Mouse (Mus musculus) adrenal gland, postnatal 4 days (tissue): ENCODE results near the gene Prss34. TPM values are rescaled to one million over a fixed set of nuclear protein-coding genes. Genes with fewer than 3 reads are reported as not detected.

ENCODE experiments used
- DNase-seq, 2 experiments: peaks; one replicate each; pipeline ENCODE4 v3.0.0; 2021 to 2022; ENCODE audit warnings: low spot score in 2 of 2, mixed read lengths in 2 of 2
- long read RNA-seq, 2 experiments: library from polyadenylated mRNA; stranded (forward); transcript quantifications; one replicate each; pipeline ENCODE4 v2.0.0; 2021
- total RNA-seq, 2 experiments: library from RNA; stranded (reverse); gene quantifications; 2 replicates each; pipeline ENCODE4 v1.2.3; 2021

Gene Prss34
- 1 to 10 TPM; 2.4 to 4.6 TPM for total RNA-seq
- long read RNA-seq, experiment 1, transcript Prss34-201 (5 exons, 1,220 nt), result major isoform, 8 of 9 reads
- long read RNA-seq, experiment 1, partial matches to known transcripts, result 1 of 9 reads
- long read RNA-seq, experiment 1, other reads (novel, unspliced or antisense), result 0 of 9 reads
- long read RNA-seq, experiment 2, partial matches to known transcripts, result 0 of 2 reads
- long read RNA-seq, experiment 2, other reads (novel, unspliced or antisense), result 1 of 2 reads

DNA sequence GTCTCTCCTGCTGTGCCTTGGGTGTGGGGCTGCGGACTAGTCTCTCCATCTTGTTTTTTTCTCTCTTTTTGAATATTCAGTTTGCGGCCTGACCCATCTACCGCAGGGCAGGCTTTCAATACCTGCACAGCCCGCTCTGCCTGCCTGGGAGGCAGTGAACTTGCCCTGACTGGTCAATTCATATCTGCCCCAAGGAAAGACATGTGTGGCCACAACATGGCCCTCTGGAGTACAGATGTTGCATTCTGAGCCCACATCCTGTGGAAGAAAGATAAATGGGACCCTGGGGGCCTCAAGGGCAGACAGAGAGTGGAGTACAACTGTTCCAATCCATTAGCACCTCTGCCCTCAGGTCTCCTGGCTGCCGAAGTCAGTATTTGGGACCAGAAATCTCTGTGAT is at the start of gene Prss34:
Gene Prss34 (plus strand): TSS at position 301 of the 400 bp plus-strand sequence.
- no peak for DNase-seq

DNA sequence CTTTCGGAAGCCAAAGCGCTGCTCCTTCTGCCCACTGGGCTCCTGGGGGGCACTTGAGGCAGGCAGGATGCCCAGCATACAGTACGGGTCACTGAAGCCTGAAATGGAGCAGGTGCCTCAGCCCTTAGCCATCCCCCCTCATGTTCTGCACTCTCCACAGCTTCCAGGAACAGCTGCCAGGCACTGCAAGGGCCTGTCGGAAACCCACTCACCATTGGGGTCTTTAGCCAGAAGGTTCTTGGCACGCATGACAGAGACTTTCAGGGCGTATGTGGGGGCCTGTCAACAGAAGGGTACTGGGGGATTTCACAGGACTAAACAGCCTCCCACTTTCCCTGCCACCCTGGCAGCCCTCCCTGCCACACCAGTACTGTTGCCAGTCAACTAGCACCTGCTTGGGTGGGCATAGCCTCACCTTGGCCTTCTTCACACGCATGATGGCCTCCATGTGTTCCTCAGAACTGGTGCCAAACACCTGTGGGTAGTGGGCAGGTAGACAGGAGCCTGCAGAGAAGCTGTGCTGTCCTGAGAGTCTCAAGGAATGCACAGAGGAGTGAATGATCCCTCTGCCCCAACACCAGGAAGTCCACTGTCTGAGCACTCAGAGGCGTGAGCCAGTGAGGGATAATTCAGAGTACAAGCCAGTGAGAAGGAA is 47.9 kb upstream of the Prss34 start:
- no peak for DNase-seq

DNA sequence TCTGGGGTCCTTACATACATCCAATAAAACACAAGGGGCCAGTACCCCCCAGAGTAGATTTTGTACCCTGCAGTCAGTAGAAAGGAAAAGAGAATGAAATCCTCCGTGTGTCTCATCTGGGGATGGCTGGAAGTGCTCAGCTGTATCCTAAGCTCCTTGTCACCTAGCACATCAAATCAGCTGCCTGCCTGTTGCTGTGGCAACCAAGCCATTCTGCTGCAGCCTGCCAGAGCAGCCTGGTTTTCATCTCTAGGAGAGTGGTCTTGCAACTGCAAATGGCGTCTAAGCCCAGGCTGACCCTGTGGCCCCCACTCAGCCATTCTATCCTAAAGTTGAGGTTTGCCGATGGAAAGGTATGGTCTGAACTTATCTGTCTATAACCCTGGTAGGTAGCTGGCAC is 45.6 kb upstream of the Prss34 start:
- DNase-seq, result no peak

DNA sequence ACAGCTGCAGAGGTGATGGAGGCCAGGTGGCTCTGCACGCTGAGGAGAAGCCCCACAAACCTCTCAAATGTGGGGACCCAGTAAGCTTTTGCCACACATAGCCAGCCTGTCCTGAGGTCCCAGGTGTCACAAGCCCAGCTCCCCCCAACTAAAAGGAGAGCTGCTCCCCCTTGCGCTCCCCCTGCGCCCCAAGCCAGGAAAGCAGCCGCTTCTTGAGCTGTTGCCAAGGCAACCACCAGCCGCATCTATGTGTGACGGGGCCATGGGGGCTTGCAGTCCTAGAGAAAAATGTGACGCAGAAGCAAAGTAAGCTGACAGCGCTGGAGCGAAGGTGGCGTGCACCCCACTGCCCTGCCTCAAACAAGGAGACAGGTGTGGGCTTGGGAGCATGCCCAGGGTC is 44.4 kb upstream of the Prss34 start:
- no peak for DNase-seq

DNA sequence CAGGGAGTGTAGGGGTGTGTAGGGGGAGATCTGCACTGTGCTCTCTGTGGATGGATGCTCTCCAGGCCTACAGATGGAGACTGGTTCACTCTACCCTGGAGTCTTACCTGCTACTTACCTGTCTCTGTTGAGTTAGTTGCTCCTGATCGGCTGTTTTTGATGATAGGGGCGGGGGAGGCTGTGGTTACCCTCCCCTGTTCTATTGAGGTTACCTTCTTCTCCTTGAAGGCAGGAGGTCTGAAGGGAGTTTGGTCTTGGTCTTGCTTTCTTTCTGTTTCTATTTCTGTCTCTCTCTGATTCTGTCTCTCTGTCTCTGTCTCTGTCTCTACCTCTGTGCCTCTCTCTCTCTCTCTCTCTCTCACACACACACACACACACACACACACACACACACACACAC is 43.1 kb upstream of the Prss34 start:
- DNase-seq, result no peak

DNA sequence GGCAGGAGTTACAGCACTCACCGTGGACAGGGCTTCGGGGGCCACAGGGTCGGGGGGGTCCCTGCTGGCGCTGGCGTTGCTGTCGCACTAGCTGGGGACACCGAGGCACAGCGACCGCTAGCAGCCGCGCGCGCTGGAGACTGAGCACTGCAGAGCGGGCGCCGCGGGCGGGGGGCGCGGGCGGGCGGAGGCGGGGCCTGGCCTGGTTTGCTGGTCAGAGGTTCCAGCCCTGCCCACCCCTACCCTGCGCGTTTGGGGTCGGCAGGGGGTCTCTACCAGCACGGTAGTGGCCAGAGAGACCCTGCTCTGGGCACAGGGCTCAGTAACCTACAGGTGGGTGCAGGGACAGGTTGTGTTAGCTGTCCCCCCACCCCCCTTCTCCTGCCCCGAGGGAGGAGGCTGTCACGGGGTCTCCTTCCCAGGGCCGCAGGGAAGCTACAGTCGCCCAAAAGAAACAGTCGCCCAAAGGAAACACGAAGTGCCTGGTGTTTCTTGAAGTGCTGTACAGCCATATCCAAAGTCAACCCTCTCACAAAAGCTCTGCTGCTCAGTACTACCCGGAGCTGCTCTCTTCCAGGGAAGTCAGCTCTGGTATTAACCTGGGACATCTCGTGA is 41.9 kb upstream of the Prss34 start, which contains the start of gene Baiap3:
Gene Baiap3 (minus strand): TSS at position 225 of the 615 bp plus-strand sequence.
- DNase-seq, result no peak

DNA sequence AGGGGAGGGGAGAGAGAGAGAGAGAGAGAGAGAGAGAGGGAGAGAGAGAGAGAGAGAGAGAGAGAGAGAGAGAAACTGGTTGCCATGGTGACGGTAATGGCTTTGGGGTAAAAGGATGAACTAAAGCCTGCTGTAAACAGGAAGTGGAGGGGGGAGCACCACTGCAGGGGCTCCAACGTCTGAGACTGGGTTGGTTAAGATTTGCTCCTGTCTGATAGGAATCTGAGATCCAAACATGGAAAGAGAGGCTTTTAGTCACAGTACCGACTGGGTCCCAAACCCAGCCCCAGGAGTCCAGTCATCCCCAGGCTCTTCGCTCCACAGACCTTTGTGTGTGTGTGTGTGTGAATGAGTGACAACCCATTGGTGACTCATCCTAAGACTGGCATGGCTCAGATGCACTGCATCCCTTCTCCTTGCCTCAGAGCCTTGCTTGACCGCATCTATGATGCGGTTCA is 40.4 kb upstream of the Prss34 start:
- DNase-seq, result no peak

DNA sequence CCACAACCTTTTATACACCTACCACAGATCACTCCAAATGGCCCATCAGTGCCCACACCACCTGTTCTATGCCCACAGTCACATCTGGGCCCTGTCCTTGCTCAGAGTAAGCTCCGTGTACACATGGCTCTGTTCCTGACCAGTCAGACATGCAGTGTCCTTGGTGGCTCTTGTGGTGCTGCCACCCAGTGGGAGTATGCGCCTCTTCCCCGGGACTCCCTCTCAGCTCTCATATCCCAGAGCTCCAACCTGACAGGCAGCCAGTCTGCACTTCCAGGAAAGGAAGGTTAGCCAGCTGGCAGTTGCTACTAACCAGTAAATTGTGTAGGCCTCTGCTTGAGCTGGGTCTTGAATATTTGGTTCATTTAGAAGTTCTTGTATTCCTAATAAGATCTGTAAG is 33.7 kb upstream of the Prss34 start:
- DNase-seq, result no peak

DNA sequence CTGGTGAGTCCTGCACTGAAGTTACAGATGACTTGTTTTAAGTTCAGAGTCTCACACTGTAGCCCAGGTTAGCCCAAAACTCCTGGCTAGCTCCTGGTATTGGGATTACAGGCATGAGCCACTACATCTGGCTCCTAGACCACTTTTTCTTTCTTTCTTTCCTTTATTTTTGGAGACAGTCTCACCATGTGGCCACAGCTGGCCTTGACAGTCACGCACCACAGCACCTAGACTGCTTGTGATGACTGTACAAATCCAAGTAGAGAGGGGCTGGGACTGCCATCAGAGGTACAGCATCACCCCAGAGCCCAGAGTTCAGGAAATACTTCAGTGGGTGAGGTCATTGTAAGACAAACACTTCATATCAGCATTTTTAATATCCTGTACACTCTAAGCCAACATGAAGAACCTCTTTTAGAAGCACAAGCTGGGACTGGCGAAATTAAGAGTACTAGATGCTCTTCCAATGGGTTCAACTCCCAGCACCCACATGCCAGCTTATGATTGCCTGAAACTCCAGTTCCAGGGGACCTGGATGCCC is 27.3 kb upstream of the Prss34 start:
- DNase-seq, result no peak

DNA sequence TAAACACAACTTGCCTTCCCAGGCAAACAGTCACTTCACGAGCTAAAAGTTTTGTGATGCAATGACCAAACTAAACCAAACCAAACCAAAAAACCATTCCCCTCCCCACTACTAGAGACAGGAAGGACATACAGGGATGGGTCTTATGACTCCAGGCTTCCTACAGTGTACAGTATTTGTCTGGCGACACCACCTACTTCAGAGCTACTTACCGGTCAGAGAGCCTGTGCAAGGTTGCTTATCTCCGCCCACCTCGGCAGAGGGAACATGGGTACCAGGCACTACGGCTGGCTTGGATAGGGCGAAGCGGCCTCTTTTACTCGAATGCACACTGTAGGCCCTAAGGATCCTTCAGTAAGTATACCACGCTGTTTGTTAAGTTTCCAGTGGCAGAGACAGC is 25.9 kb upstream of the Prss34 start:
- no peak for DNase-seq

DNA sequence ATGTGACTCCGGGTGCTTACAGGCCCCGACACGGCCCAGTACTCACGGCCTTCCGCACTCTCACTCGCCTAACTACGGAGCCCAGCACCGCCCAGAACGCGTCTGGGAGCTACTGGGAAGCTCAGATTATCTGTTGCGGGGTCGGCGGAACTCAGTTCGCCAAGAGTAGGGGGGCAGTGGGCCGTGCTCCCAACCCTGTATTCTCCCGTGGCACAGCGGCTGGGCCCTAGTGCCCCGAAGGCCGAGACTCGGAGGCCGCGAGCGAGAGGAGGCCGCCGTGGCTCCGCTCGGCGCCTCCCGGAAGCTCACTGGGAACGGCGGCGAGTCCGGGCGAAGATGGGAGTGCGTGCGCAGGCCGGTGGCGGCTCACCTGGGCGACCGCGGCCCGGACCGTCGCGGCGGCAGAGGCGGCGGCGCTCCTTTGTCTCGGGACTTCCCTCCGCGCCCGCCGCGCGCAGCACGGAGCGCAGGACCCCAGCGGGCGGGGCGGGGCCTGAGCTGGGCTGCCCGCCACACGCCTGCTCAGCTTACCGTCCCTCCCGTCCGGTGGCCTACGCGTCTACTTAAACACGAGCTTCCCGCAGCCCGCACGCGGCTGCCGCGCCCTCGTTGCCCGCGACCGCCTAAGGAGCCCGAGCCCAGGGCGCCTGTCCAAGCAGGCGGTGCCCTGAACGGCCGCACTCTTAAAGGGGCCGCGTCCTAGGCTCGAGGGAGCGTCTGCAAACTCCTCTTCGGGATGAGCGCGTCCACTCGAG is 25.1 kb upstream of the Prss34 start:
- peak in 1 of 2 experiments; percentile 77 for DNase-seq

DNA sequence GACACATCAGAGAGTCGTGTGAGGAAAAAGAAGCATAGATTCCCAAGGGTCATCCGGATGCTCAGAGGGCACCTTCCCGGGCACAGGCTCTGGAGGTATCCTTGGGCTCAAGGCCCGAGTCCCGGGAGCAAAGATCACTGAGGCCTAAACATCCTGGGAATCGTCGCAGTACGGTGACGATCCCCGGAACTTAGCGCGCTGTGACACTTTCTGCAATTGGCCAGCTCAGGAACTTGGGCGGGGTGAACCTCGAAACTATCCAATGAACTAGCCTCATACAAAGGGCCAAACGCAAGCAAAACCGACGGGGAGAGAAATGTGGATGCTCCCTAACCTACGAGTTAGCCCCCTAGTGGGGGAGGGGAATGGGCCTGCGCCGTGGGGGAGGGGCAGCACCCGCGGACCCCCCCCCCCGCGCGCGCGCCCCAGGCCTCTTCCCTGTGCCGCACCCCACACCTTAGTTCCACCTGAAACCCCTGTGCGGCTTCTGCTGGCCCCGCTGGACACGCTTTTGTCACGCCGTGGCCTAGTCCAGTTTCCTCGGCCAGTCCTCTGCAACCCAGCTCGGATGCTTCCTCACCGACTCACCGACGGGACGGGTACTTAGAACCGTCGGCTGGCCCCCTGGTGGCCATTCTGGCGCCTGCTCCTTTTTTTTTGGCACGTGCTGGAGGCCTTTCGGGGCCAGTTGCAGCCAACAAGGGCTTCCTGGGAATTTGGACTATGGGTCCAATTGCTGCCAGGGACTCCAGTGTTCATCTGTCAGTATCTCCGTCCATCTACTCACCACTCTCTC is 24.3 kb upstream of the Prss34 start:
- peak; percentile 83 to 90 for DNase-seq

DNA sequence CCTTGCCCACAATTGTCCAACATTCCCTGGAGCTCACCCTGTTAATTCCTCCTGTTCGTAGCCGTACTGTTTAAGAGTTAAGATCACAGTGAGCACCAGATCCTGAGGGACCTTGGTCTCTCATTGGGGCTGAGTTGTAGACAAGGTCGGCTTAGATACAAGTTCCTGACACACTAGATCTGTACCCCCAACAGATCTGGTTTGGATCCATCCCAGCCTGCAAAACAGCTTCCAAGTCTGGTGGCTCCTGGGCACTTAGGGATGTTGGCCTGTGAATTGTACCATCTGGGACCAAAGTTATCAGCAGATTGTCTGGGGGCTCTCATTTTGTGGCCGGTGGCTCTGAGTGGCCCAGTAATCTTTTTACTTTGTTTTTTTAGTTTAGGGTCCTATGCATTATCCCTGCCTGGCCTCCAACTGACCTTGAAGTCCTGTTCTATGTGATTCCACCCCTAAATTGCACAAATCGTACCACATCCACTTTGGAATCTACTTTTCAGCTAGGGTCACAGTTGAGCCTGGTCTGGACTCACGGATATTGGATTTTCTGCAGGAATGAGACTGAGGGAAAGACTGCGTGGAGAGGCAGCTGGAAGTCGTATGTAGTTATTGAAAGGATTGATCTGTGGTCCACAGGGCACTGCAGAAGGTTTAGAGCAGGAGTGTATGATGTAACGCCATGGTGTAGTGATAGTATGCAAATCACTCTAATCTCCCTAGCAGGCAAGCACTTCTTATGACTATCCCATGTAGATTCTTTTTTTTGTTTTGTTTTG is 23.4 kb upstream of the Prss34 start, which contains the start of gene Ube2i:
Gene Ube2i (minus strand): TSS at position 52 of the 776 bp plus-strand sequence.
- no peak for DNase-seq

DNA sequence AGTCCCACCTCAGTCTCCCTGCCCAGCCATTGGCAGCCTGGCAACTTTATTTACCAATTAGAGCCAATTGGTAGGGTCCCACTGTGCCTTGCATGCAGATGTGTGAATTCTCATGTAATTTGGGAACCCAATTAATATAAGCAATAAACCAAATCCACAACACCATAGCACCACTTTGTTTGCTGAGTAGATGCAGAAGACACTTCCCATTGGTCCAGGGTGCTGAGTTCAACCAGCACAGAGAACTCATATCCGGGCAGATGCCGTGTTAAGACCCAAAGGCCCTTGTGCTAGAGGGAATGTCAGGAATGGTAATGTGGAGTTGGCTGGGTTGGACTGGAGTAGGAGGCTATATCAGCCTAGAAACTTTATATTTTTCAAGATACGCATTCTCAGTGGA is 22.4 kb upstream of the Prss34 start:
- no peak for DNase-seq

DNA sequence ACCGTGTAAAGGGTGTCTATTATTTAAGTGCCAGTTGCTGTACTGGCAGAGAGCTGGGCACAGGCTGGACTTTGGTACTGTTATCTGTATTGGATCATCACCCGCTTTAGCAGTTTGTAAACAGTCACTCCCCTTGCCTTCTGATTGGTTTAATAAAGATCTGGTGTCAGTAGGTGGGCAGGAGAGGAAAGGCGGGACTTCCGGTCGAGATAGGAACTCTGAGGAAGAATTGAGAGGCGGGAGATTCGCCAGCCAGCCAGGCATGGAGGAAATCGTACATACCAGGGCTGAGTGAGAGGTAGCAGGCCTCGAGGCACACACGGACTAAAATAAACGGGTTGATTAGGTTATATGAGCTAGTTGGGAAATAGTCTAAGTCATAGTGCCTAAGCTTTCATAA is 16.1 kb upstream of the Prss34 start:
- DNase-seq, result no peak

DNA sequence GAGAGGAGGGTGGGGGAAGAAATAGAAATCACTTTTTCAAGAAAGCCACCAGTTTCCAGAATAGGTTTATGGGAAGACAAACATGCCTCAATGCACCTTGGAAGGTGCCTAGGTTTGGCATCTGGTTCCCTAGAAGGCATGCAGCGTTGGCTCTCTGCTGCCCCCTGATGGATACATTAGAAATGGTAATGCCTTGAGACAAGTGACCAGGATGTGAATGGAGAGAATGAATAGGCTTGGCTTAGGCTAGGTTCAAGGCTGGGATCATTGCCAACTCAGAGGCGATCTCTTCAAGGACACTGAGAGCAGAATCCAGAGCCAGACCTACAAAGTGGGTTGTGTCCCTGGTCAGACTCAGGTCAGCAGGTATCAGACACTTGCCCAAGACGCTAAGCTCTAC is 13.2 kb upstream of the Prss34 start:
- peak in 1 of 2 experiments; percentile 46 for DNase-seq

DNA sequence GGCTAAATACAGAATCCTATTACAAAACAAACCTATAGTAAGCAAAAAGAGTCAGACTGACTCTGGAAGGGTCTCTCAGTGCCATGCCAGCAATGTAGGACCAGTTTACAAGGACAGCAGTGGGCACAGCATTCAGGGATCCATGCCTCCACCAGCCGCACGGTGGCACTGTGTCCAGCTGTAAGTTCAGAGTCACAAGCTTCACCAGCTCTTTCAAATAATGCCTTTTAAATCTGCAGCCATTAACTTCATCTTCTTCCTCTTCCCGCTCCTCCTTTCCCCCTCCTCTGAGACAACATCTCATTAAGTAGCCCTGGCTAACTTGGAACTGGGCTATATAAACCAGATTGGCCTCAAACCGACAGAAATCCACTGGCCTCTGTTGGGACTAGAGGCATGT is 9.4 kb upstream of the Prss34 start:
- DNase-seq, result no peak

DNA sequence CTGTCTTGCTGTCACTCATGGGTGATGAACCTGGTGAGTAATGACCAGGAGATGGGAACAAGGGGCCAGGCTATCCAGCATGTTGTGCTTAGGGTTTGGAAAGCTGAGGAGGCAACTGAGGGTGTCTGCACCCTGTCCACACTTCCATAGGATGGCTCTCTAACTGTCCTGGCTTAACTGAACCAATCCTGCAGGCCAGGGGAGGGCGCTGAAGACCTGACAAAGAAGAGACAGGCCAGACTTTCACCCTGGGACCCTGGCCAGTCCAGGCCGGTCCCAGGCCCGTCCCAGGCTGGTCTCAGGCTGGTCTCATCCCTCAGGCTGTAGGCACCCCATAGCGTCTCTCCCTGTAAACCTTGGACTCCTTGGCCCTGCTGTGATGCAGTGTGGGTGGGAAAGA is 7.8 kb upstream of the Prss34 start:
- DNase-seq, result no peak

DNA sequence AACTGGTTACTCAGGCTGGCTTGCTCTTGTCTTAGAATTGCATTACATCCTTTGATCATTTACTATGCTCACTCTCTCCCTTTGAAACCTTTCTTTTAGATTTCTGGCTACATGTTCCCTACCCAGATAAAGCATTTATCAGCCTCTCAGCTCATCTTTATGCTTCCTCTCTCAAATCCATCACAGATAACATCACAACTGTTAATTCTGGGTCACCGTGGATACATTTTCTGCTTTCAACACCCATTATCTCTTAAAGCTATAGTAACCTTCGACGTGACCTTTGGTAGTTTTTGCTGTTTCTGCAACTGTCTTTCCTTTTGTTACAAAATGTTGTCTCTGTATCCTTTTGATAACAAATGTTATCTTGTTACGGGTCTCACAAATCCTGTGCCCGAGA is 4.7 kb upstream of the Prss34 start:
- no peak for DNase-seq

DNA sequence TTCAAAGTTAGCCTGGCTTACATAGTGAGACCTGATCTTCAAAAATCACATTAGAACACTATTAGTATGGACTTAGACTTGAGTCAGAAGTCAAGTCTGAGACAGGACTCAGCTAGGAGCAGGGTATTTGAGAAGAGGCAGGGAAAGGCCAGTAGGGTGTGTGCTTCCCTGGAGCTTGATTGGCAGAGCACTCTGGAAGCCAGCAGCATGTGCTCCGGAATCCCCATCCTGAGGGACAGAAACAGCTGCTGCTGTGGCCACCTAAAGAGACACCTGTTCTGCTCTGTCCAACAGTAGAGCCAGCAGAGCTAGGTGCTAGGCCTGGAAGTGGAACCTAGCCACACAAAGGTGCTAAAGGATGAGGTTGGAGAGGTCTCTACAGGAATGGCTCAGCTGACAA is 4.1 kb upstream of the Prss34 start:
- no peak for DNase-seq
